Mouse (Mus musculus) kidney, postnatal 10 days (tissue): ENCODE data around the gene Ankrd44.
A peak's percentile ranks its signal among the peaks of the same experiment; 100 is the strongest.
"Not testable (repeated sequence)": the region's sequence is repeated elsewhere in the genome, so short reads cannot be mapped to it uniquely, and the experiment has no call there.

Experiments
- DNase-seq: peaks from one replicate; pipeline ENCODE4 v3.0.0; 2021; ENCODE audit warnings: mixed read lengths

Ankrd44 gene

DNA sequence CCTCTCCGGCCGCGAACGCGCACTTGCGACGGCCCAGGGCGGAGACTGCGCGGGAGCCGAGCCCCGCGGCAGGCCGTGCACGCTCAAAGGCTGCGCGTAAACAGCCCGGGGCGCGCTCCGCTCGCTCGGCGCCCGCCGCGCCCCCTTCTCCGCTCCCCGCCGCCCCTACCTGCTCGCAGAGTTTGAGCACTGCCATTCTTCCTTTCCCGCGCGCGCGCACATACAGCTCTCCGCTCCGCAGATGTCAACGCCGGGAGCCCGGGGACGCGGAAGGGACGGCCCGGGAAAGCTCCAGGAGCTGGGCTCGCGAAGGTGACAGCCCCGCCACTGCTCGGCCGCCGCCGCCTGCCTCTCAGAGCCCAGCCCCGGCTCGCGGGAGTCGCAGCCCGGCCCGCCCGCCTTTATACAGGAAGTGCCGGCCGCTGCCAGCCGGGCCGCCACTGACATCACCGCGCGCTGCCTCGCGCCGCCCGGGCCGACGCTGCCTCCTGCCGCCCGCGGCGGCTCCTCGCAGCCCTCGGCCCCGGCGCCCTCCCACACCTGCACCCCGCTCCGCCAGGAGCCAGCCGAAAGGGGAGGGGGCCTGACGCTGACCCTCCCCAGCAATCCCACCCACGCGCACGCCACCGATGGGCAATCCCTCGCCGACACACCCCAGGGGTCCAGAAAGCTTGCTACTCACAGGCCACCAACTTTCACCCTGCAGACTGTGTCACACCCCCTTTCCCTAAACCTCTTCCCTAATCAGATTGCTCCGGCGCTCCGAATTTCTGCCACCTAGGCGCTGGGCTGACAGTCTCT is at the start of gene Ankrd44:
Ankrd44 (minus strand) TSS at position 417 of the 801 bp plus-strand sequence.
- peak; percentile 92 for DNase-seq

DNA sequence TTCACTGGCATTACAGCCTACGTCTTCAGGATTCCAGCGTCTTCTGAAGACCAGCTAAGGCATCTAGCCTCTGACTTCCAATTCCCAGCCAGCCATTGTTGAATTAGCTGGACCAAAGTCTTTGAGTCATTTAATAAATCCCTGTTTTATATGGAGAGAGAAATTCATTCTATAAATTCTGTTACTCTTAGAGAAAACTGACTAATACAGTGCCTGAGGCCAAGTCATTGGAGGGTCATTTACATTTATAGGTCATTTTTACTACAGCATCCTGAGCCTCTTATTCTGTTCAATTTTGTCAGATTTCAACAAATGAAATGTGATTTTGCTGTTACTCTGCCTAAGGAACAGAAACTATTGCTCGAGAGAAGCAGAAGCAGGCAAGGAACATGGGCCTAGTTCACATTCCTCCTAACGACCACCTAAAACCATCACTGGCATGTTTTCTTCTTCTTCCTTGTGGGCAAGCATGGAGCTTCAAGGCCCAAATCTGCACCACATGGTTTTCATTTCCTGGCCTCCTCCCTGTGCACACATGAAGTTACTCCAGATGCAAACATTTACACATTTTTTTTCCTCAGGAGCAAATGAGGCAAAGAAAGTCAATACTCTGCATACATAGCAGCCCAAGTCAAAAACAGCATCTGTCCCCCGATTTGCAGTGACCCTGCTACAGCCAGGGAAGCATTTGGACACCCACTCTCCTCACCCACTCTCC is 45.7 kb upstream of the Ankrd44 start:
- DNase-seq: no peak

DNA sequence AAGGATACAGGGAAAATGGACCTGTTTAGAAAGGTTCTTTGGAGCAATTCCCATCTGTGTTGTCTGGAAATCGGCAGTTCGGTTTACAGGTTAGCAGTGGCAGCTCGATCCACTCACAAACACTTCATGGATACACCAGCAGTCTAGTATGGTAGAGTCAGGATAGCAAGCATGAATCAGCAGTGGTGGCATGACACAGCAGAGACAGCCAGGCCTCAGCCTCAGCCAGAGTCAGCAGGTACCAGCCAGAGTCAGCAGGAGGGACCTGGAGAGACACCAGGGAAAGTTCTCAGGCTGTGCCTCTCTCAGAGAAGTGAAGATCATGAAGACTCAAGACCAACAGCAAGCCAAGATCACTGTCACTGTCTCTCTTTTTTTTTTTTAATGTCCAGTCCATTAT is 40.7 kb upstream of the Ankrd44 start:
- no peak for DNase-seq

DNA sequence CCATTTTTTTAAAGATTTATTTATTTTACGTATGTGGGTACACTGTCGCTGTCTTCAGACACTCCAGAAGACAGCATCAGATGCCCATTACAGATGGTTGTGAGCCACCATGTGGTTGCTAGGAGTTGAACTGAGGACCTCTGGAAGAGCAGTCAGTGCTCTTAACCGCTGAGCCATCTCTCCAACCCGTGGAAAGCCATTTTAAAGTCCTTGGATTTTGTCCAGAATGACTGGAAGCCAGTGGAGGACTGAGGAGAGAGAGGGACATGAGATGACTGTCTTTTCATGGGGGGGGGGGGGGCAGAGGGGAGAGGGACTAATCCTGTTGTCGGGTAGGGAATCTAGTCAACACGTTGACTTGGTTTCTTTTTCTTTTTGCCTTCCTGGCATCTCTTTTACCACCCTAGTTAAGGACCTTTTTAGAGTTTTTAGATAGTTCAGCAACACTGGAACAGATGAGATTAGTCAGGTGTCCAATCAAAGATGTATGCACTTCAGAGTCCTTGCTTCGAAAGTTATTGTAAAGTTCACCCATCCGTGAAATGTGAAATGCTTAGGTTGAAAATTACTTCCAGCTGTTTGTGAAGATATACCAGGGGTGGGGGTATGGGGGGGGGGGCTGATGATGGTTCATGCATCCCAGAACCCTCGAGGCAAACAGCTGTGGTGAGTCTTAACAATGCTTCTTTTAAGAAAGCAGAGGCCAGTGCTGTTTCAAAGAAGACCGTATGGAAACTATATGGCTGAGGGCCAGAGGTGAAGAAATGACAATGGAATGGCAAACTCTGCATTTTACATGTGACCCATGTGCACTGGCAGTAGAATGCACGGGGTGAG is 39.2 kb upstream of the Ankrd44 start:
- no peak for DNase-seq

DNA sequence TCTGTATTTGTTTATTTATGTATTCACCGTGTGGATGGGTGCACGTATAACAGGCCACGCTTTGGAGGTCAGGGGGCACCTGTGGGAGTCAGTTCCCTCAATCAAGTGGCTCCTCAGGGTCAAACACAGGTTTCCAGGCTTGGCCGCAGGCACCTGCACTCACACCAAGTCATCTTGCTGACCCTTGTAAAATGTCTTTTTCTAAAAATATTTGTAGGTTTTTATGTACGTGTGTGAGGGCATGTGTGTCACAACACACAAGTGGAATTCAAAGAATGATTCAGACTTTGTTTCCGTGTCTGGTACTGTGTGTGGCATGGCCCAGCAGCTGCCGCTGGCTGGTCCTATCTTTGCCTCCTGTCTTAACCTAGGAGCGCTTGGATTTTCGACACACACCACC is 35.5 kb upstream of the Ankrd44 start:
- no peak for DNase-seq

DNA sequence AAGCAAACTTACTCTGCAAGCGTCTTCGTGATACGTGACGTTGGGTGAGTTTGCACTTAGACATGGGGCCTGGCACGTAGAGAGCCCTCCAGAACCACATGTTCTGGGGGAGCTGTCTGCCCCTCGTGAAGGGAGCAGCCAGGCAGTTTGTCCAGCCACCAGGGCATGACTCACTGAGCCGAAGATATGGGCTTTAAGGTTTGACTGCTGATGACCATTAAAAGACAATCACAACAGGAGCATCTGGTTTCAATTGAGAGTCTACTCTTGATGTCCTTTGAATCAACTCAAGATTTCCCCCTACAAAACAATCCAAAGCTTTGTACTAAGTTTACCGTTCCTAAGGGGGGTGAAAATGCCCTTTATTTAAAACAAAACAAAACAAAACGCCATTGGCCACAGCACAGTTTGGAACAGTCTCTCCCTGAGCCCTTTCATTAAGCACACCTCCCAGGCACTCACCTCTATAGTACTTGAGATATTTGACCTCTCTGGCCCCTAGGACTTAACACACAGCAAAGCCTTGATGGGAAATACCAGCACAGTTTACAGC is 34.5 kb upstream of the Ankrd44 start:
- DNase-seq: no peak

DNA sequence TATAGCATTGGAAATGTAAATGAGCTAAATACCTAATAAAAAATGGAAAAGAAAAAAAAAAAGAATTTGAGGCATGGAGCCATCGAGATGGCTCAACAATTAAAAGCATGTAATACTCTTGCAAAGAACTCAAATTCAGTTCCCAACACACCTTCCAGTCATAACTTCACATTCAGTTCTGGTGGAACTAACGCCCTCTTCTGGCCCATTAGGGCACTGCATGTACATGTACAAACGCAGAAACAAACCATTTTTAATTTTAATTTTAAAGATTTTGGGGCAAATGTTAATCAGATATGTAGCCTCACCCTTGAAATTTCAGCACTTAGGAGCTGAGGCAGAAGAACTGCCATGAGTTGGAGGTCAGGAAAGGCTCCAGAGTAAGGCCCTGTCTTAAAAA is 32.3 kb upstream of the Ankrd44 start:
- DNase-seq: no peak

DNA sequence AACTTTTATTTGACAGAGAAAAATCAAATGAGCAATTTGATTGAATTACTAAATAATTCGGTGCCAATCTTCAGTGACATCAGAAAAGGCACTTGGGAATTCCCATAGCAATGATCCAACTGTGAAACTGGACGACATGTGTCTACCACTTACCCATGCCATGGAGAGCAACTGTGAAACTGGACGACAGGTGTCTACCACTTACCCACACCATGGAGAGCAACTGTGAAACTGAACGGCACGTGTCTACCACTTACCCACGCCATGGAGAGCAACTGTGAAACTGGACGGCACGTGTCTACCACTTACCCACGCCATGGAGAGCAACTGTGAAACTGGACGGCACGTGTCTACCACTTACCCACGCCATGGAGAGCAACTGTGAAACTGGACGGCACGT is 30.8 kb upstream of the Ankrd44 start:
- not testable (repeated sequence) for DNase-seq

DNA sequence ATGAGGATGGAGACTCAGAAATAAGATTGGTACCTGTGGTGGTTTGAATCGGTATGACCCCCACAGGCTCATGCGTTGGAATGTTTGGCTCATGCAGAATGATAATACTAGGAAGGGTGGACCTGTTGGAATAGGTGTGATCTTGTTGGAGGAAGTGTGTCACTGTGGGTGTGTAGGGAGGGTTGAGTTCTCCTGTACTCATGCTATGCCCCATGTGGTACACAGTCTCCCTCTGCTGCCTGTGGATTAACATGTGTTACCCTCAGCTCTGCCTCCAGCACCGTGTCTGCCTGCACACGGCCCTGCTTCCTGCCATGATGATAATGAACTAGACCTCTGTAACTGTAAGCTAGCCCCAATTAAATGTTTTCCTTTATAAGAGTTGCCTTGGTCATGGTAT is 28.7 kb upstream of the Ankrd44 start:
- DNase-seq: no peak

DNA sequence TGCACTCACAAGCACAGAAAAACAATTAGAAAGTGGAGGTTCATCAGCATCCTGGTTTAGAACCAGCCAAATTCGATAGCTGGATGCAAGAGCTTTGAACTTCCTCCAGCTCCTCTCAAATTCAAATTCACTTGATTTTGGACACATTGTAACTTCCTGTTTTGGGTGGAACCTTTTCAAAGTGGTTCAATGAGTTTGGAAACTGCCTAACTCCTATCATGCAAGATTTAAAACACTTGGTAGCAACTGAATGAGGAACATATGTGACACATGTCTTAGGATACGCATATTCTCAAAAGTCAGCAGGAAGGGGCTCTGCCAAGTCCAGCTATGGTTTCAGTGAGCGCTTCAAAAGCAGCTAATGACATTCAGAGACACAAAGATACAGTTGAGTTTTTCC is 18.5 kb upstream of the Ankrd44 start:
- DNase-seq: no peak

DNA sequence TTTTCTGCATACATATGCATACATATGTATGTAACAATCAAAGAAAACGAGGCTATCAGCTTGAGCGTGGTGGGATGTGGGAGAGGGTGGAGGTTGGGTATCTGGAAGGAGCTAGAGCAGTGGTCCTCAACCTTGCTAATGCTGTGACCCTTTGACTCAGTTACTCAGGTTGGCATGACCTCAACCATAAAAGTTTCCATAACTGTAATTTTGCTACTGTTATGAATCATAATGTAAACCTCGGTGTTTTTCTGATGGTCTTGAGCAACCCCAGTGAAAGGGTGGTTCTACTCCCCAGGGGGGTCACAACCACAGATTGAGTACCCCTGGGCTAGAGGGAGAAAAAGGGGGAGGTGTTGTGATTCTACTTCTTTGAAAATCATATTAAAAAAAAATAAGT is 9.3 kb upstream of the Ankrd44 start:
- no peak for DNase-seq

DNA sequence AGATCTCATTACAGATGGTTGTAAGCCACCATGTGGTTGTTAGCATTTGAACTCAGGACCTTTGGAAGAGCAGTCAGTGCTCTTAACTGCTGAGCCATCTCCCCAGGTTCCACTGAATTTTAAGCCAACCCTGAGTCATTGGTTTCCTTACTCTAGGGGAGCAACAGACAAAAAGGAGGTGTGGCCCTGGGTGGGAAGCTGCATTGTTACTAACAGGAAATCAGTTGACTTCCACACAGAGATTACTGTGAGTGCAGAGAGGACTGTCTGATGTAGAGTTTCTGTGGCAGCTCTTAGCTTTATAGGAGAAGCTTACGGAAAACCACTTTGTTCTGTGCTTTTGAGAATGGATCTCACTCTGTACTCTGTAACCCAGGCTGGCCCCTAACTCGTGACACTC is 8.7 kb upstream of the Ankrd44 start:
- no peak for DNase-seq

DNA sequence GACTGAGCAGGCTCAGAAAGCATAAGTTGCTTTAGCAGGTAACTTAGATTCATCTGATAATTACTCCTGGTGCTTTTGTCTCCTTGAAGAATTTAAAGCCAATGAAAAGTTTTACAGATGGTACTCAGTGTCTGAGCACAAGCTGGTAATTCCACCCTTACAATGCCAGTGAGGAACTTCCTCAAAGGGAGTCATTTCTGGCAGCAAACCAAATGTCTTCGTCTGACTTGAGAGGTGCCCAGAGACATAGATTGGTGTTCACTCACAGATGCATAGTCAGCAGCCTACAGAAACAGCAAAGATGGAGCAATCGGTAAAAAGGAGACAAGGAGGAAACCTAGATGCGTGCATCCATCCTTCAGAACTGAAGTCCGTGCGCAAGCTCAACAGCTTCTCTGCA is 7.5 kb upstream of the Ankrd44 start:
- no peak for DNase-seq

DNA sequence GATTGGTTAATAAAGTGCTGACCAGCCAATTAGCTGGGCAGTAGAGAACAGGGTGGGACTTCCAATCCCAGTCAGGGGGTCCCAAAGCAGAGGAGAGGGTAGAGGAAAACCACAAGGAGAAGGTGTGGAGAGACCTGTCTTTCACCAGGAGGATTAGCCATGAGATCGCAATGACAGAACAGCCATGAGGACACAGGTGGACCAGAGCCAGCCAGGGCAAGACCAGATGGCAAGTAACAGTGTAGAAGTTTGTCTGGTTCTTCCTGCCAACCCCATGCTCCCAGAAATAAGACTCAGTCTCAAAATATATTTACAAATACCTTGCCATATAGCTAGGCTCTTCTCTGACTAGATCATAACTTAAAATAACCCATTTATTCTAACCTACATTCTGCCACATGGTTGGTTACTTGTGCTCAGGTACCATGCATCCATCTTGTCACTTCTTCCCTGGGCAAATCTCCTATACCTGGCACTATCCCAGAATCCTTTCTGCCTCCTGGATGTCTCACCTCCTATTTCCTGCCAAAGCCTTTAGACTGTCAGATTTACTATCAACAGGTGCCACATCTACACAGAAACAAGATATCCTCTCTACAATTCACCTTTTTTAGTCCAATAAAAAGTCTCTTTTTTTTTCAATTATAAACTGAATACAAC is 6.4 kb upstream of the Ankrd44 start:
- DNase-seq: no peak

DNA sequence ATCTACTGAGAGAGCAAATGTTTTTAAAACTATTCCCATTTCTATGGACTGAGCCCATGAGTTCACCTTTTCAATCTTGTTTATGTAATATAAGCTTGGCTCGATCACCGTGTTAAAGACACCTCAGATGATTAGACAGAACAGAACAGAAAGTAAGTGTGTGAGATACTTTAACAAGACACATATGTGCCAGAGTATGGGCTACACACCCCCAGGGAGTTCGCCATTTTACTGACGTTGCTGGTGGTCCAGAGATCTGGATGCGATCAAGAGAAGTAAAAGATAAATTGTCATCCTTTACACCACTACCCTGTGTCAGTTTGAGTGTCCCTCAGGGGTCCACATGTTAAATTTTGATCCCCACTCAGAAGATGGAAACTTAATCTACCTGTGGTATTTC is 5.0 kb upstream of the Ankrd44 start:
- DNase-seq: no peak

DNA sequence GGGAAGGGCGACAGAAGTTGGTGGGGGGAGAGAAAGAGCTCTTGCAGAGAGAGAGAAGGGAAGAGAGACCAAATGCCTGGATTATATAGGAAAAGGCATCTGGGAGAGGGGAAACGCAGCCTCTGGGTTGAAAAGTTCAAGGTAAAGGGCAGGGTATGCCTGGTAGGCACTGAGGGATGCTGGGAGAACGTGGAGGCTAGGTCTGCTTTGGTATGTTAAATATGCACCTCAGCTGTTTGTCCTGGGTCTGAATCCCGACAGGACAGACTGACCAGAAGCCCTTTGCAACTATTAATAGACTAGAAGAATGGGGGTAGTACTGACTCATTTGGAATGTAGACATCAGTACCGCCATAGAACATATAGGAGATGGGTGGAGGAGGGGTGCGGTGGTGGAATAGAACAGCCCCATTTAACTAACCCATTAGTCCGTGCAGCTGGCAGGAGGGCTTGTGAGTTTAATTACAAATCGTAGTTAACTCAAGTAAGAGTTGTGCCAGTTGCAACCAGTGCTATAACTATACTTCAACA is 4.5 kb upstream of the Ankrd44 start:
- no peak for DNase-seq

DNA sequence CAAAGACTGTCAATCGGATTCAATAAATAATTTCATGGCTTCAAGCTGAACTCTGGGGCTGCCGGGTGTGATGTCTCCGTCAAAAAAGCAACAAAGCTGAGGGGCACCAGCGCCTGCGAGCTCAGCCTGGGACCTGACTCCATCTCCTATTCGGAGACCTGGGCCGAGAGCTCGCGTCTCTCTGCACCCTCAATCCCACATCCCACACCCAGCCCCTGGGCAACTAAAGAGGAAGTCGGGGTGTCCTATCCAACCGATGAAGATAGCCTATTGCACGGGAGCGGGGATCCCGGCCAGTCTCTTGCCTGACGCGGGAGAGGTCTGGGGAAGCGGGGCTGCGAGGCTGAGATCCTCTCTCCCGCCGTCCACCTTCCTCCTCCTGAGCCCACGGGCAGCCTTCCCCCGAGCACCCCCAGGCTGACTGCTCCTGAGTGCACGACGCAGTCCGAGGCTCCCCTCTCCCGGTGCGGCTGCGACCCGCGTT is 694 bp downstream of the Ankrd44 start:
- DNase-seq: peak; percentile 52

DNA sequence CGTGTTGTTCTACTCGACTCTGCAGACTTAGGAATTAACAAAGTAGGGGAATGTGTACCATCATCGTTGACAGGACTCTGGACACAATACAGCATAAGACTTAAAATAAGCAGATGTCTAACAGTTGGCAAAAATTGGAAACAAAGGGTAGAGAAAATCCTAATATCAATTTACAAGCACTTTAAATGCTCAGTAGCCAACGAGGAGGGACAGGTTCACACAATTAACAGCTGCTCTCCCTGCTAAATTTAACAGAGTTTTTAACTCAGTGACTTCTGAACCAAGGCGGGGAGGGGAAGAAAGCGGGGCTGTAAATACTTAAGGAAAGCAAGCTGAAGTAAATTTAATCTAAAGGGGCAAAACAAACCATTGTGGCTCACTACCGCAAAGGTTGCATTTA is 1.4 kb downstream of the Ankrd44 start:
- DNase-seq: no peak

DNA sequence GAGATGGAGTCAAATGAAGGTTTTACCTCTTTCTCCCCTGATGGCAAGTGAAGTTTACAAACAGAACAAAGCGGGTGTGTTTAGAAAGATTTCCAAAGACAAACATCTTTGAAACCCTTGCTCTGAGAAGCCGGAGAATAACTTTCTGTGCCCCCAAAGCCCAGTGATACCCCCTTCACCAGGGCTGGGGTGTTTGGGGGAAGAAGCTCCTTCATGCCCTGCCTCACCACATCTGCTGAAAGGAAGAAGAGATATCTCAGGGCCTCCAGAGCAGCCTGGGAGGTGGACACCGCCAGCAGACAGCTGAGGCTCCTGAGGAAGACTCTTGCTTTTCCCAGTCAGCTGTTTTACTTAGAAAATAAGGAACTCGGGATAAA is 1.9 kb downstream of the Ankrd44 start:
- no peak for DNase-seq

DNA sequence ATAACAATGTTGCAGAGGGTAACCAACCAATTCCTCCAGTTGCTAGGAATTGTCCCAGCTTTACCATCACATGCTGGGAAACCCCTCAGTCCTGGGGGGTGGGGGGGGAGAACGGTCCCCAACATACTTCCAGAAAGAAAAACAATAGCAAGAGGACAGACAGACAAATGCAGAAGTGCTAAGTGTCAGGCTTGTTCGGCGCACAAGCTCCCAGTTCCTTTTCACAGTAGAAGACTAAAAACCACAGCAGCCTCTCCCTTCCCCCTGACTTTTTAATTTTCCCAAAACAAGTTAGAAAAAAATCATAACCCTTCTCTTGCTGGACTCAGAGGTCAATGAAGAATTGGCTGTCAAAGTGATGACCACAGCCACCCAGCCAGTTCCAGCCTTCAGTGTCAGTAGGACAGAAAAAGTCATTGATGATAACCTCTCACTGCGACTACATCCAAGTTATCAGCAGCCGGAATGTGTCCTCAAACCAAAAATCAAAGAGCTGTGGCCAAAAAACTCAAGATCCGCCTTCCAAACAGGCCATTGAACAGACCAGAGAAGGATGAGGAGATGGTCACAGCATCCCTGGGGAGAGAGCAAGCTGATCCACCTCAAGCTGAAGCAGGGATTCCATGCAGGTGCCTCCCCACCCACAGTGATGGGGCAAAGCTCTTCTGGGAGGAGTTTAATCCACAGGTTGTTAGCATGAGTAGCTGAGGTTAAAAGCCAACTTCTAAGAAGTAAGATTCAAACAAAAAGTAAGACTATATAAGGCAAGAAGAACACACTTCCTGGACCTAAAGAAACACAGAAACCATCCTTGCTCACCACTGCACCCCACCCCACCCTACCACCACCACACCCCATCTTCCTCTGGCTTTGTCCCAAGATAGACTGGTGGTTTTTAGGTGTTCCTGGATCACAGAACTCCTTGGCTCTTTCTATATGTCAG is 2.5 kb downstream of the Ankrd44 start:
- peak; percentile 41 for DNase-seq

DNA sequence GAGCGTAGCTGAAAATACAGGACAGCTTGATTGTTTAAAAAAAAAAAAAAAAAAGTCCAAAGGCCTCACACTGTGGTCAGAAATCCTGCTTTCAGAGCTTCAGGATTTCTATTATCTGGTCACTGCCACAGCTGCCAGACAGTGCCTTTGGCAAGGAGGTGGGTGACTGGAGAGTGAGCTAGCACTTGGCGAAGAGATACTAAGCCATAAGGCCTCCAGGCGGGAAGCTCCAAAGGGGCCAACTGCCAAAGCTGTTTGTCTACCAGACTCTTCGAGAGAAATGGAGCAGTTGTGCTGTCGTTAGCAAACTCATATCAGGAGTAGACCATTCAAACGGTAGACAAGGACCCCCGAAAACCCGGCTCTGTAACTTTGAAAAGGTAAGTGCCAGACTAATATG is 3.5 kb downstream of the Ankrd44 start:
- peak; percentile 28 for DNase-seq
